In the genomic region with DNA sequence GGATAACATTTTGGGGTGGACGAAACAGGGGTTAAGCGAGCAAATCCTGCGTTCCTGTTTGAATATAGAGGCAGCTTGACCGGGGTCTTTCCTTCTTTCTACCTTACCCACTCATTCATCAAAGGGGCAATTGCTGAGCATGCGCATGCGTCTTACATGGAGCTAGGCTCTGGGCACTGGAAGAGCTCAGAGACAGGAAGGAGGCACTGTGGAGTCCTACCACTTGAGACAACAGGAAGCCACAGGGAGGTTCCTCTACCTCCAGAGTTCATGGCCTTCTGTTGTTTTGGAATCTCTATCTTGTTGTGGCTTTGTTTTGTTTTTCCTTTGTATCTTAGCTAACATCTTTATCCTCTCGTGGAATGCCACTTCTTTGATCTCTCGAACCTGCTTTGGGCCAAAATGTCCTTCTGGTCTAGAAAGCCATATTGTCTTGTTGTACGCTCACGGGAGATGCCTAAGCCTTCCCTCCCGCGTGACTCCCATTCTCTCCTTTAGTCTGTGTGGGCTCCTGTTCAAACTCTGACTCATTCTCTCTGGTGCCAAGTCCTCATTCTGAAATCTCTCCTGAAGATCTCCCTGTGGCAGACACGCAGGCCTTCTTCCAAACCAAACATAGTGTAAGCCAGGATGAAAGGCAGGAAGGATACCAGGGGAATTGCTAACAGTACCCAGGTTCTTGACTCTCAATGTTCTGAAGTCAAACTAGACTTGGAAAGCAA, we compare ENCODE assay signal across 9 mouse cellular contexts.
DNase-seq lines count a peak whose midpoint lies in the region; ATAC-seq lines count a peak whose summit lies in the region.
"Had no signal": no experiment of that assay in that cellular context is flagged by ENCODE, and none has a peak within 500 bp of the region (broad histone marks: within the 10 kb centered on the region; RNA-seq: fewer than 3 reads in every experiment).

No protein-coding gene starts in this region.

- H3K36me3 ChIP-seq in heart, embryonic 14.5 days (ENCODE audit: control insufficient read depth, insufficient read depth, low read length) = no peaks in the 10 kb centered on the region
- H3K36me3 ChIP-seq: liver, embryonic 13.5 days had no signal

- ATAC-seq in cerebellum, adult (ENCODE audit: insufficient number of reproducible peaks, low FRiP score, low TSS enrichment) = peak; percentile 85
- ATAC-seq in heart, embryonic 14.5 days (ENCODE audit: insufficient number of reproducible peaks, insufficient read depth, low FRiP score, low read depth) = peak; percentile 61; the same call in 1 of the 2 replicates

- H3K27ac ChIP-seq in heart, embryonic 14.5 days (replicated peaks in 1 of 2; ENCODE audit: control insufficient read depth in 1 of 2, insufficient read depth in 1 of 2, low read depth in 2 of 2, low read length in 2 of 2) = peak overlapping the region; percentile 22 to 51; a peak in 3 of 4 replicates
- H3K27ac ChIP-seq: liver, embryonic 13.5 days had no signal

- 0 out of 2 replicates have a peak overlapping the region, but pooled peaks have one; percentile 2 for H3K4me2 ChIP-seq in heart, embryonic 14.5 days (ENCODE audit: low read length)
- H3K4me2 ChIP-seq: liver, embryonic 13.5 days had no signal

- H3K27me3 ChIP-seq in heart, embryonic 14.5 days (ENCODE audit: control insufficient read depth, insufficient read depth, low read length) = no peaks in the 10 kb centered on the region
- H3K27me3 ChIP-seq: liver, embryonic 13.5 days had no signal

- no peak overlapping the region for H3K9ac ChIP-seq in heart, embryonic 14.5 days (ENCODE audit: low read length)
- H3K9ac ChIP-seq: liver, embryonic 13.5 days had no signal

- H3K9me3 ChIP-seq in heart, embryonic 14.5 days (ENCODE audit: control insufficient read depth, low read length) = peaks cover 7% of the 10 kb centered on the region

- no peak overlapping the region for H3K4me3 ChIP-seq in heart, embryonic 14.5 days (ENCODE audit: control insufficient read depth in 1 of 2, insufficient read depth in 1 of 2, low read depth in 1 of 2, low read length in 2 of 2)
- H3K4me3 ChIP-seq: liver, embryonic 13.5 days had no signal

- DNase-seq in cerebellum, postnatal 4 days (ENCODE audit: low spot score in 2 of 2) = no peak
- peak; percentile 79 for DNase-seq in urinary bladder, postnatal 14 days (ENCODE audit: low spot score)
- DNase-seq in urinary bladder, adult 2 months (ENCODE audit: low spot score) = no peak
- peak; percentile 94 for DNase-seq in lung, postnatal 36 days
- DNase-seq in thymus, postnatal 36 days = no peak
- DNase-seq in spleen, postnatal 10 days (ENCODE audit: low spot score in 2 of 2) = no peak
- DNase-seq: liver, embryonic 13.5 days had no signal

- H3K4me1 ChIP-seq in heart, embryonic 14.5 days (ENCODE audit: control insufficient read depth in 2 of 2, insufficient read depth in 2 of 2, low read length in 2 of 2) = peaks cover 0 to 10% of the 10 kb centered on the region in 2 experiments; a peak in 2 of 4 replicates
- H3K4me1 ChIP-seq: liver, embryonic 13.5 days had no signal

- 71% methylated on average over 13 of the region's 13 CpGs for WGBS in heart, embryonic 14.5 days

Comparison
In these comparisons a context has a peak if more than half of its experiments do, and no peak if none do; other contexts are left out.
1. DNase-seq: peak in urinary bladder, postnatal 14 days (single experiment) and lung, postnatal 36 days (single experiment); none in cerebellum, postnatal 4 days (0 of 2), urinary bladder, adult 2 months (single experiment), thymus, postnatal 36 days (0 of 2) and spleen, postnatal 10 days (0 of 2).